Mouse (Mus musculus) cerebellum, adult 9-10 months (tissue): ENCODE measurements around the gene Psen1.

Source experiments
- DNase-seq: peaks from one replicate; pipeline ENCODE4 v3.0.0; 2022

The Psen1 gene

DNA sequence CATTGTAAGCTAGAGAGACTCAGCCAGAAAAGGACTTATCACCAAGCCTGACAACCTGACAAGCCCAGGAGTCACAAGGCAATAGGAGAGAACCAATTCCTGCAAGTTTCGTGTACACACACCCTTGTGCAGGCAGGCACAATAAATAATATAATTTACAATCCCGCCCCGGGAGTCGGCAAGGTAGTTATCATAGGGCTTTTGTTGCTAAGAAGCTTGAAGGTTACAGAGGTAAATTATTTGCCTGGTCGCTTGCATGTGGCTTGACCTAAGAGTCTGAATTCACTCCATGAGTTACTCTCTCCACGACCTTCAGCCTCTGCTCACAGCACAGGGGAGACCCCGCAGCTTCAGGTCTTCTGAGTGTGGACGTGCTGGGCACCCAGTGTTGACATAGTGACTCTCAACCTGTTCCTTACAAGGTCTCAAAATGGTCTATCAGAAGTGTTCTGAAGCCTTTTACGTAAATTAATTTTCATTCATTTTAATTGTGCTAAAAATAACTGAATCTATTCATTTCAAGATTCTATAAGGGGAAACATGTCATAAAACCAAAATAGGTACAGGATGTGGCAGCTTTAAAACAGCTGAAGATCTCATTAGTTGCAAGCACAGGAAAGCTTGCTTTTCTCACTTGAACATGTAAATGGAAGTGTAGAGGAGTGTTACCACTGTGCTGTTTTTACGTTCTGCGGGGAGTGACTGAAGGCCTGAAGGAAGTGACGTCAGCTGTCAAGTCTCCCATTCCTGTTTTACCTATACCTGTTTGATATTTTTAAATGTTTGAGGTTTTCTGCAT is 38.8 kb downstream of the Psen1 start:
- DNase-seq = no peak

DNA sequence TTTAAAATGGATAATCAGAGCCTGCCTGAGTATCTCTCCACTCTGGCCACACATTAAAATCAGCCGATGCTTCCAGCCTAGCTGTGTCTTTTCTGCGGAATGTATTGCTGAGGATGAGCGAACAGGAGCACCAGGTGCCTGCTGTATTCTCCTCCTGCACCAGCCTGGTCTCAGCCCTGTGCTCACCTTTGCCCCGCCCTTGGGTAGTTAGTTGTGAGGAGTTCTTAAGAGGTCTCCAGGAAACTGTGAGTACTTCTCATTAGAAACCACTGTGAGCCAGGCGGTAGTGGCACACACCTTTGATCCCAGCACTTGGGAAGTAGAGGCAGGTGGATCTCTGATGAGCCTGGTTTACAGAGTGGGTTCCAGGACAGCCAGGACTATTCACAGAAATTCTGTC is 44.3 kb downstream of the Psen1 start:
- no peak for DNase-seq

GRCm38 (mm10) chr12:83734047-83734446 is 46.1 kb downstream of the Psen1 start:
- DNase-seq = no peak

- DNase-seq = no peak
Measured at GRCm38 (mm10) chr12:83736236-83736635, 48.3 kb downstream of the Psen1 start.

- no peak for DNase-seq
Measured at GRCm38 (mm10) chr12:83738651-83739050, 50.7 kb downstream of the Psen1 start.

DNA sequence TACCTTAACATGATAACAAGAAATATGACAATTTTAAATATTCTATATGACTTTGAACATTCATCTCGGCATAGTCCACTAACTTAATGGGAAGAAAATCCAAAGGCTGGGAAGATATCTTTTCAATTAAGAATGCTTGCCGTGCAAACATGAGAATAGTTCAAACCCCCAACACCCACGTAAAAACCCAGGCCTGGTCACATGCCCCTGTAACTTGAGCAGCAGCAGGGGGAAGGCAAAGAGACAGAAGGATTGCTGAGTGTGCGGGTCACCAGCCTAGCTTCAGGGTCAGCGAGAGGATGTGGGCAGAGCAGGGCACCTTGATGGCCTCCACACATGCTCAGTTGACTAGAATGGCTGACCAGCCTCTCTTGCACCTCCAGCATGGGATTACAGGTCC is 53.8 kb downstream of the Psen1 start:
- no peak for DNase-seq

DNA sequence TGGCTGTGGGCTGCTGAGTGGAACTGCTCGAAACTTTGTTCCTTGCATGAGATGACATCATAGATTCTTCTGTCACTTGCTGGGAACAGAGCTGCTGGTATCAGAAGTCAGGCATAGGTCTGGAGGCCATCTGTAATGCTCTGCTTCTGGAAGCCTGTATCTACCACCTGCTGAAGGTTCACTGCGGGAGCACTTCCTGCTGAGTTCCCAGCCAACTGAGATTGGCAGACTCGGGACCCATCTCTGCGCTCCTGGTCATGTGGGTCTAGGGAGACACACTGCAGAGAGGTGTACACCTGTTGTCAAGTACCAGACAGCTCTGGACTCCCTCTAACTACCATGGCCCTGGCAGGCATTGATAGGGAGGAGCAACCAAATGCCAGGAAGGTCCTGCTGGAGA is 54.9 kb downstream of the Psen1 start:
- peak; percentile 36 for DNase-seq

DNA sequence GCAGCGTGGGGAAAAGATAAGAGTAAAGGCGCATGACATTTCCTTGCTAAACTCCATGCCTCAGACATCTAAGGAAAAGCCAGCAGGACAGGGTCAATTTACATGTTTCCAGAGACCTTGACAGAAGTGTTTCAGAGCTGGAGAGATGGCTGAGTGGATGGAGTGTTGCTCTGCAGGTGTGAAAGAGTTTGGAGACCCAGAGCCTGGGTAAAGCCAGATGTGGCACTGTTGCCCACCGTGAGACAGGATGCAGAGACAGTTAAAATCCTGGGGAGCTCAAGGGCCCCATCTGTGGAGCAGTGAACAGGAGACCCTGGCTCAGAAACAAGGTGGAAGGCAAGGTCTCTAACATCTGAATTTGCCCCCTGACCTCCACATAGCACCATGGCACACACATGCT is 55.8 kb downstream of the Psen1 start:
- no peak for DNase-seq

DNA sequence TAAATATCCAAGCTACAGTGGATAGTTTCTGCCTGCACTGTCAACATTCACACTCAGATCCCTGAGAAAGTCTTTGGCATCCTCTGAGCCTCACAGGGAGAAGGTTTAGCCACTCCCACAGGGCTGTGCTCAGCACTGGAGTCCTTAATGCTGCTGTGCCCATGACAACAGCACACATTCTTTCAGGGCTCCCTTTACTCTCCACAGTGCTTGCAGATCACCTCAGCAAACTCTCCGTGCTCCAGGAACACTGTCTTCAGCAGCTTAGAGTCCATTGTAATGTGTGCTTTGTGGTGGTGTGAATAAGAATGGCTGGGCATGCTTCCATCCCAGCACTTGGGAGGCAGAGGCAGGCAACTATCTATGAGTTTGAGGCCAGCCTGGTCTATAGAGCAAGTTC is 61.2 kb downstream of the Psen1 start:
- DNase-seq = no peak

DNA sequence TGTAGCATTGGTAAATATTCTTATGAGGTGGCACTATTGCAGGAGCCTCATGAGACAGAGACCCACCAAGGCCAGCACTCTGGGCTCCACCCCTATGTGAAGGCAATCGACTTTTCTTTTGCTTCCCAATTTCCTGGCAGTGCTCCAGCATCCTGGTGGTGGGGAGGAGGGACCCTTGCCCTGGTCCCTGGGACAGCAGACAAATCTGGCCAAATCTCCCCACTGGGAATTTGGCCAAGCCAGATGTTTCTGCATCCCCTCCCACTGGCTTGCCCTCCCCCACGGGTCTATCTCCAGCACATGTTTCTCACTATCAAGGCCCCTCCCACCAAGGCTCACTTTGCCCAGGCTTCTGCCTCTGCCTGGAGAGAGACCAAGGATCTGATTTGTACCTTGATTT is 64.5 kb downstream of the Psen1 start:
- DNase-seq = no peak

DNA sequence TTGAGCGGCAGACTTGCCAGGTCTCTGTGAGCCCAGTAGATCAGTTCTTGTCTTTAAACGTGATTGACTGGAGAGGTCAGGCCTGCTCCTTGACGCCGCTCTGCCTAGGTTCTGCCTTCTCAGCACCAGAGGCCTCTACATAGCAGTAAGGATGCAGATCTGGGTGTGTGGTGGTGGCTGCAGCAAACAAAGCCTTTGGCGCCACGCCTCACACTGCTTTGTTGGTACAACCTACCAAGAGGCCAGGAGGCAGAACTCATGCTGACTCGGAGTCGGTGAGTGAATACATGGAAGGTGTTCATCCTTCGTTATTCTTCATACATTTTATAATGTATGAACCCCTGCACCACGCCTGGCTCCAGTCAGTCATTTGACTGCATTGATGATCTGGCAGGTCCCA is 70.8 kb downstream of the Psen1 start:
- no peak for DNase-seq

DNA sequence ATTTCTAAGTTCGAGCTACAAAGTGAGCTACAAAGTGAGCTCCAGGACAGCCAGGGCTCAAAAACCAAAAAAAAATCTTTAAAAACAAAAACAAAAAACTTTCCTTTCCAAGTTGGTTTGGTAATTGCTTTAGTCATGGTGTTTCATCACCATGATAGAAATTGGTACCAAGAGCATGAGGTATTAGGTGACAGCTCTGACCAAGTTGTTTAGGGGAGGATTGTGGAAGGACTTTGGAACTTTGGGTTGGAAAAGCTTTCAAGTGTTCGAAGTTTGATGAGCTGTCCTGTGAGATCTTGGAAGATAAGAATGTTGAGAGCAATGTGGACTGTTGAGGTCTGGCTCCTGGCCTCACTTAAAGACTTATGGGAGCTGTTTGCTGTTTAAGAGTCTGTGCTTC is 72.2 kb downstream of the Psen1 start:
- DNase-seq = no peak

DNA sequence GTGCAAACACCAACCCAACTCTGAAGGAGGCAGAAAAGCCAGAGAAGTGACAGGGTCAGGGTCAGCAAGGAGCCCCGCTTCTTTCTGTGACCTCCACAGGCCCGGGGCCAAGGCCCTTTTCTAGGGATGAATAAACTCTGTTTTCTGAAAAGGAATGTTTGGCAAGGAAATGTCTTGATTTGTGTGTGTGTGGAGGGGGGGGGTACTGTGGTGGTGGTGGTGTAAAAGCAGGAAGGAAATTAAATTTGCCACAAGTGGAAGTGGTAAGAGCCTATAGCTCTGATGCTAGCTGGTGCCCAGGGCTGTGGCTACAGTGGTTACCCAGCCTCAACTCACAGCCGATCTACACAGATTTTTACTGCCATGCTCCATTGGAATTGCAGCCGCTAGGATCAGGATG is 74.8 kb downstream of the Psen1 start:
- DNase-seq = no peak

DNA sequence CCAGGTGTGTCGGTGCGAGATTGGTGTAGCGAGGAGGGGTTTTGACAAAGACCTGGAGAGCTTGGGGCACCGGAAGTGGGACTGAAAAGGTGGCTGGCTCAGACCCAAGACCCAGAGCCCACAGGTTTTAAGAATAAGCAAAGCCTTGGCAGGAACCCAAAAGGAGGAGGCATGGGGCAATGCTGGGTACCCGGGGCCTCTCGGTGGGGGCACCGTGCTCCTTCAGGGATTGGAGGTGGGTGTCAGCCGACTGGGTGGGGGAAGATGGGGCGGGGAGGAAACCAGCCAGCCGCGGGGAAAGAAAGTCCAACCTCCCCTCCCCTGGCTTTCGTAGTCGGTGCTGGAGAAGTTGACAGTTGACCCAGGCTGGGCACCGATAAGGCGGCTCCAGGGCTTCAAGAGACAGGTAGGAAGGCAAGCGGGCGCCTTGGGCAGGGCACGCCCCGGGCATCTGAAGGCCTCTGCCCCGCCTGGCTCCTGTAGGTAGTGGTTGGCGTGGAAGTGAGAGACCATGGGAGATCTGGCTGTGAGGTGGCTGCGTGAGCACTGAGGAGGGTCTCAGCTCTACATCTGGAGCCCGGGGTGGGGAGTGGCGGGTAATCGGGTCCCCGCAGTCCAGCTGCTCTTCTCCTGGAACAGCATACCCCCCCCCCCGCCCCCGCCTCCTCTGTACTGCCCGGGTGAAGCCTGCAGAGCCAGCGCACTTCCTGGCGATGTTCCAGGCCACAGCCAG is 75.5 kb downstream of the Psen1 start, which contains the start of gene Papln:
TSS of gene Papln (plus strand) at position 324 of the 733 bp plus-strand sequence.
- no peak for DNase-seq

DNA sequence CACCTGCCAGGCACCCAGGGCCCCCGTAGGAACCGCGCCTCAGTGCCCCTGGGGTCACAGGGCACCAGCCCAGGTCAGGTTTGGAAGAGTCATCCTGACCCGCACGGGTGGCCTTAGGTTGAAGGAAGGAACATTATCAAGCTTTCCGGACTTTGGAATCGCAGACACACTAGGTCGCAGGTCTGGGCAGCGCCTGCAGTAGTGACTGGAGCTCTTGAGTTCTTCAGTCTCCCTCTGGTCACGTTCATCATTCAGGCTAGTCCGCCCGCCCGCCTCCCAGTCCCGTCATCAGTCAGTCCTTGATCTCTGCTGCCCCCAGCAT is 76.1 kb downstream of the Psen1 start:
- no peak for DNase-seq

GRCm38 (mm10) chr12:83764519-83764918 is 76.6 kb downstream of the Psen1 start:
- no peak for DNase-seq

- no peak for DNase-seq
Measured at GRCm38 (mm10) chr12:83765965-83766603, 78.1 kb downstream of the Psen1 start.

- DNase-seq = no peak
Measured at GRCm38 (mm10) chr12:83767833-83768232, 79.9 kb downstream of the Psen1 start.

- DNase-seq = no peak
Measured at GRCm38 (mm10) chr12:83768235-83768899, 80.4 kb downstream of the Psen1 start.

- peak; percentile 49 for DNase-seq
Measured at GRCm38 (mm10) chr12:83770418-83771256, 82.7 kb downstream of the Psen1 start.

- DNase-seq = no peak
Measured at GRCm38 (mm10) chr12:83775621-83776020, 87.7 kb downstream of the Psen1 start.

GRCm38 (mm10) chr12:83776766-83777165 is 88.8 kb downstream of the Psen1 start:
- DNase-seq = no peak

GRCm38 (mm10) chr12:83780181-83780580 is 92.2 kb downstream of the Psen1 start:
- no peak for DNase-seq
